Mouse (Mus musculus) Patski (cell line): Measurements from ENCODE around the gene Birc5. TPM values are rescaled to one million over a fixed set of nuclear protein-coding genes. Genes with fewer than 3 reads are reported as not detected.
"Not testable (repeated sequence)": the region's sequence is repeated elsewhere in the genome, so short reads cannot be mapped to it uniquely, and the experiment has no call there.

Experiments used
- ATAC-seq: fragments of 100-300 bp; one replicate; pipeline ENCODE4 v1.8.0; 2021
- CTCF ChIA-PET: fragments of 350-600 bp; sonication (Branson Sonifier 250); formaldehyde crosslinking; loops from one replicate; lab custom pipeline; 2022; ENCODE audit warnings: inconsistent platforms; lab: Charles Lee
- POLR2A ChIA-PET: fragments of 350-600 bp; sonication (Branson Sonifier 250); formaldehyde crosslinking; loops from one replicate; lab custom pipeline; 2022; ENCODE audit warnings: antibody characterized with exemption, inconsistent platforms; lab: Charles Lee
- DNase-seq: peaks from one replicate; pipeline ENCODE4 v3.0.0-alpha.2; 2011; ENCODE audit warnings: low read depth, low spot score
- H3K27me3 ChIP-seq: fragments of 371-371 bp; one replicate; pipeline ENCODE4 v1.5.1; 2021
- CTCF ChIP-seq: fragments of 100-300 bp; IDR thresholded peaks from one replicate; pipeline ENCODE4 v1.5.1; 2021
- in situ Hi-C: fragments of 300-500 bp; cut with MboI; formaldehyde crosslinking; loops from 3 replicates; pipeline ENCODE4 v1.11.1; 2018; ENCODE audit warnings: low pct_unique_long_range_greater_than_20kb, mixed read lengths
- polyA plus RNA-seq: library from polyadenylated mRNA; unstranded; gene quantifications from one replicate; pipeline ENCODE4 v1.2.3, GENCODE M21; 2021

Gene Birc5
- 79.5 TPM for polyA plus RNA-seq

- ATAC-seq: peak; percentile 60
- H3K27me3 ChIP-seq: no peaks in the 10 kb centered on the region
- in situ Hi-C loops: no loop called here
- ChIA-PET POLR2A (interaction anchor here (1.5 to 1.6 kb wide), 2 partner anchors 20 to 31 kb away, joined by 3 to 5 read pairs; no protein-coding TSS in a partner anchor), CTCF (no interaction called here)
- no peak for TF ChIP-seq CTCF
- DNase-seq: no peak
Observed at GRCm38 (mm10) chr11:117848985-117849671, at the start of gene Birc5. TSS of gene Birc5 (plus strand) at chr11:117849251.

GRCm38 (mm10) chr11:117800038-117800437 lies 49.0 kb upstream of the Birc5 start:
- in situ Hi-C loops: no loop called here
- no peak for DNase-seq
- no peak for ATAC-seq
- no peaks in the 10 kb centered on the region for H3K27me3 ChIP-seq
- POLR2A ChIA-PET: no interaction called here
- CTCF ChIA-PET: no interaction called here
- no peak for TF ChIP-seq CTCF

- in situ Hi-C loops: no loop called here
- CTCF ChIA-PET: no interaction called here
- TF ChIP-seq CTCF: no peak
- ATAC-seq (no peak), DNase-seq (no peak)
- no peaks in the 10 kb centered on the region for H3K27me3 ChIP-seq
- POLR2A ChIA-PET: no interaction called here
Observed at GRCm38 (mm10) chr11:117801650-117802049, 47.4 kb upstream of the Birc5 start.

DNA sequence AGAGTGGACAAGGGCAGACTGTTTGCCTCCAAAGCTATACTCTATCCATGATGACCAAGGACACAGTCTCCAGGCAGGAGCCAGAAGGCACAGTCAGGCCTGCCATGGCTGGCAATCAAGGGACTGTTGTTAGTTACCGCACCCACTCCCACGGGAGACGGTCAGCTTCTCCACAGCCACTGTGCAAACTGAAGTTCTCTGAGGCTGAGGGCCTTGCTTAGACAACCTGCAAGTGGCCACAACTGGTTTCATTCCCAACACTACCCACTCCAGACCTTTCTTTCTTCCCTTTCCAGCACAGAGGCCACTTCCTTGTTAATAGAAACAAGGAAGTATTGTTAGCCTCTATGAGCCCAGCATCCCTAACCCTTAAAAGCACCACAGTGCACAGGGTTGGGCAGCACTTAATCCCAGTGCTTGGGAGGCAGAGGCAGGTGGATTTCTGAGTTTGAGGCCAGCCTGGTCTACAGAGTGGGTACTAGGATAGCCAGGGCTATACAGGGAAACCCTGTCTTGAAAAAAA lies 45.8 kb upstream of the Birc5 start:
- TF ChIP-seq CTCF: no peak
- ChIA-PET POLR2A (no interaction called here), CTCF (no interaction called here)
- no peaks in the 10 kb centered on the region for H3K27me3 ChIP-seq
- ATAC-seq (no peak), DNase-seq (no peak)
- in situ Hi-C loops: no loop called here

DNA sequence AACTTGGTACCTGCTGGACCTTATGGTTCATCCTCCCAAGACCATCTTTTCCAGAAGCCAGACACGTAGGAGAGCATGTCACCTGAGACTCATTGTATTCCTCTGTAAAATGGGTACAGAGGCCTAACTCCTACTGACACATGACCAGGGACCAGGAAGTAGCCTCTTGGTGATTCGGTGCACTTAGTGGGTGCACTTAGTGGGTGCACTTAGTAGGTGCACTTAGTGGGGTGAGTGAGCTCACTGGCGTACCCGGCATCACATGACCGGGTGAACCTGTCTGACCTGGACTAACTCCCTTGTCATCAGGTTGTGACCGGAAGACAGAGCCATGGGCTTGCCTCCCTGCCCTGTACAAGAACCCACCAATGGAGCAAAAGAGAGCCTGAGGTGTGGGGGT lies 42.3 kb upstream of the Birc5 start:
- CTCF ChIA-PET: interaction anchor here (2.3 kb wide), 1 partner anchor 17 kb away, joined by 7 read pairs; no protein-coding TSS in a partner anchor
- no peak for ATAC-seq
- POLR2A ChIA-PET: no interaction called here
- DNase-seq: no peak
- H3K27me3 ChIP-seq: no peaks in the 10 kb centered on the region
- TF ChIP-seq CTCF: no peak
- in situ Hi-C loops: no loop called here

DNA sequence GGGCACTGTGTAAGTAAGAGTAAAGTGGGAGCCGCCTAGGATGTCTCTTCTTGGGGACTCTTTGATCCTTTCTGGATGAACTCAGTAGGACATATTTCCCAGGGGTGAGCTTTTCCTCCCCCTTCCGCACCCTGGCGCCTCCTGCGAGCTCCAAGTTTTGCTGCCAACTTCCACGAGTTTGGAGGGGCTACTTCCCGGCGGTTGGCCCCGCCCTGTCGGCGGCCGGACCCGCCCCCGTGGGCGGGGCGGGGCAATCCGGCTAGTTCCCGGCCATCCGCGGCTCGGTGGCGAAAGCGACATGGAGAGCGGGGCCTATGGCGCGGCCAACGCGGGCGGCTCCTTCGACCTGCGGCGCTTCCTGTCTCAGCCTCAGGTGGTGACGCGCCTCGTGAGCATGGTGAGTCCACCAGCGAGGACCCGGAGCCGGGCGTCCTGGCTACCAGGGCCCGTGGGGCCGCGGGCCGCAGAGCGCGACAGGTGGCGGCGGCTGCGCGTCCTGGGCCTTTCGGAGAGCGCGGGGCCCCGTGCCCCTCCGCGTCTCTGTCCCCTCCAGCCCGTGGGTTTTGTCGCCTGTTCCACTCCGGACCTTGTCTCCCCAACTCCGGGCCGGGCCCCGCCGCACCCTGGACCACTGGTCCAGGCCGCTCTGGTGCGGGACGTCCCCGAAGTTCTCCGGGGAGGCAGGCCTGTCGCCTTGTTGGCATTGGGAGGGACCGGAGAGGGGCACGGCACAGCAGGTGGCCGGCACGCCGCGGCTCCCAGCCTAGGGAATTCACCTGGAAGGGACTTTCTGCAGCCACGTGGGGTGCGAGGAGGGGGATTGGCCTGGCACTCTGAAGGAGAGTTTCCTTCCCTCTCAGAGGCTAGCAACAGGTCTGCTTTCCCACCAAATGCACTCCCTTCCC lies 39.4 kb upstream of the Birc5 start, which contains the start of the genes Gm20708 and Syngr2:
Gene Gm20708, plus strand, starts transcription at position 262 of the 905 bp plus-strand sequence.
Gene Syngr2, plus strand, starts transcription at position 262 of the 905 bp plus-strand sequence.
- DNase-seq (no peak), ATAC-seq (peak; percentile 13)
- no peaks in the 10 kb centered on the region for H3K27me3 ChIP-seq
- in situ Hi-C loops: no loop called here
- ChIA-PET POLR2A (interaction anchor here (0.7 to 1.4 kb wide), 4 partner anchors 9 to 20 kb away, joined by 3 to 6 read pairs (median 4); no protein-coding TSS in a partner anchor), CTCF (interaction anchor here (1.1 to 1.3 kb wide), 2 partner anchors 20 to 100 kb away, joined by 3 to 5 read pairs; no protein-coding TSS in a partner anchor)
- no peak for TF ChIP-seq CTCF

GRCm38 (mm10) chr11:117810401-117811046 lies 38.5 kb upstream of the Birc5 start:
- ChIA-PET CTCF (no interaction called here), POLR2A (interaction anchor here (0.8 to 1.4 kb wide), 3 partner anchors 9 to 21 kb away, joined by 3 to 6 read pairs (median 4); no protein-coding TSS in a partner anchor)
- no peak for TF ChIP-seq CTCF
- in situ Hi-C loops: no loop called here
- DNase-seq (no peak), ATAC-seq (peak; percentile 74)
- no peaks in the 10 kb centered on the region for H3K27me3 ChIP-seq

- DNase-seq (no peak), ATAC-seq (no peak)
- TF ChIP-seq CTCF: no peak
- POLR2A ChIA-PET: no interaction called here
- CTCF ChIA-PET: interaction anchor here (1.0 to 2.0 kb wide), 3 partner anchors 9 to 23 kb away, joined by 4 to 8 read pairs (median 5); partner anchors contain the start of genes Afmid and Tk1
- in situ Hi-C loops: no loop called here
- no peaks in the 10 kb centered on the region for H3K27me3 ChIP-seq
Observed at GRCm38 (mm10) chr11:117813867-117814266, 35.2 kb upstream of the Birc5 start.

GRCm38 (mm10) chr11:117814704-117815366 lies 34.2 kb upstream of the Birc5 start:
- H3K27me3 ChIP-seq: no peaks in the 10 kb centered on the region
- in situ Hi-C loops: no loop called here
- CTCF ChIA-PET: interaction anchor here (1.9 to 2.0 kb wide), 2 partner anchors 10 to 24 kb away, joined by 5 to 8 read pairs; partner anchors contain the start of genes Afmid and Tk1
- no peak for ATAC-seq
- no peak for TF ChIP-seq CTCF
- POLR2A ChIA-PET: no interaction called here
- no peak for DNase-seq

GRCm38 (mm10) chr11:117815850-117816249 lies 33.2 kb upstream of the Birc5 start:
- ATAC-seq, H3K27me3 ChIP-seq, CTCF ChIA-PET, DNase-seq, POLR2A ChIA-PET, in situ Hi-C loops: not testable (repeated sequence)
